Mouse (Mus musculus) adrenal gland, adult 18-20 months (tissue): ENCODE results near the gene Pkp3. TPM values are rescaled to one million over a fixed set of nuclear protein-coding genes. Genes with fewer than 3 reads are reported as not detected.
"Not testable (repeated sequence)": the region's sequence is repeated elsewhere in the genome, so short reads cannot be mapped to it uniquely, and the experiment has no call there.

Source experiments
- DNase-seq, 2 experiments: peaks; one replicate each; pipeline ENCODE4 v3.0.0; 2021 to 2022; ENCODE audit warnings: low spot score in 2 of 2
- long read RNA-seq, 2 experiments: library from polyadenylated mRNA; stranded (forward); transcript quantifications; one replicate each; pipeline ENCODE4 v2.0.0; 2021
- total RNA-seq, 2 experiments: library from RNA; stranded (reverse); gene quantifications; 1 replicate in 1 of 2; 2 replicates in 1 of 2; pipeline ENCODE4 v1.2.3; 2021

The Pkp3 gene
- 1 to 10 TPM; 1.8 to 3.3 TPM for total RNA-seq
- long read RNA-seq, experiment 1, partial matches to known transcripts = 0 of 4 reads
- long read RNA-seq, experiment 1, other reads (novel, unspliced or antisense) = 0 of 4 reads
- long read RNA-seq, experiment 2, partial matches to known transcripts = 0 of 1 reads
- long read RNA-seq, experiment 2, other reads (novel, unspliced or antisense) = 0 of 1 reads

- DNase-seq = no peak
Measured at GRCm38 (mm10) chr7:141077841-141078240, at the start of gene Pkp3. Gene Pkp3, plus strand, starts transcription at chr7:141078218.

GRCm38 (mm10) chr7:141028831-141029230 lies 49.2 kb upstream of the Pkp3 start, which contains the start of gene Gm17387:
Gene Gm17387, plus strand, starts transcription at chr7:141029131.
- no peak for DNase-seq

GRCm38 (mm10) chr7:141030390-141030789 lies 47.6 kb upstream of the Pkp3 start:
- DNase-seq = no peak

- no peak for DNase-seq
Measured at GRCm38 (mm10) chr7:141032458-141033167, 45.4 kb upstream of the Pkp3 start.

GRCm38 (mm10) chr7:141036624-141037023 lies 41.4 kb upstream of the Pkp3 start:
- DNase-seq = not testable (repeated sequence)

- DNase-seq = no peak
Measured at GRCm38 (mm10) chr7:141038090-141039032, 39.7 kb upstream of the Pkp3 start.

GRCm38 (mm10) chr7:141039386-141040107 lies 38.5 kb upstream of the Pkp3 start:
- DNase-seq = no peak

GRCm38 (mm10) chr7:141040867-141041606 lies 37.0 kb upstream of the Pkp3 start:
- DNase-seq = no peak

- peak; percentile 30 to 48 for DNase-seq
Measured at GRCm38 (mm10) chr7:141041661-141042060, 36.4 kb upstream of the Pkp3 start.

- DNase-seq = no peak
Measured at GRCm38 (mm10) chr7:141042539-141042938, 35.5 kb upstream of the Pkp3 start.

- DNase-seq = no peak
Measured at GRCm38 (mm10) chr7:141046931-141047580, 31.0 kb upstream of the Pkp3 start.

- peak; percentile 49 to 63 for DNase-seq
Measured at GRCm38 (mm10) chr7:141047581-141048225, 30.3 kb upstream of the Pkp3 start.

GRCm38 (mm10) chr7:141048226-141049218 lies 29.5 kb upstream of the Pkp3 start:
- peak; percentile 92 to 95 for DNase-seq

- DNase-seq = no peak
Measured at GRCm38 (mm10) chr7:141049326-141049725, 28.7 kb upstream of the Pkp3 start.

- no peak for DNase-seq
Measured at GRCm38 (mm10) chr7:141051060-141051685, 26.8 kb upstream of the Pkp3 start.

GRCm38 (mm10) chr7:141052016-141052415 lies 26.0 kb upstream of the Pkp3 start:
- DNase-seq = no peak

GRCm38 (mm10) chr7:141052421-141052820 lies 25.6 kb upstream of the Pkp3 start:
- no peak for DNase-seq
